Mouse (Mus musculus) cerebellum, adult 11 months (tissue): Measurements from ENCODE around the gene Gm4498.
"Not testable (repeated sequence)": the region's sequence is repeated elsewhere in the genome, so short reads cannot be mapped to it uniquely, and the experiment has no call there.

Experiments used
- DNase-seq: peaks from one replicate; pipeline ENCODE4 v3.0.0; 2022

Gm4498 gene

DNA sequence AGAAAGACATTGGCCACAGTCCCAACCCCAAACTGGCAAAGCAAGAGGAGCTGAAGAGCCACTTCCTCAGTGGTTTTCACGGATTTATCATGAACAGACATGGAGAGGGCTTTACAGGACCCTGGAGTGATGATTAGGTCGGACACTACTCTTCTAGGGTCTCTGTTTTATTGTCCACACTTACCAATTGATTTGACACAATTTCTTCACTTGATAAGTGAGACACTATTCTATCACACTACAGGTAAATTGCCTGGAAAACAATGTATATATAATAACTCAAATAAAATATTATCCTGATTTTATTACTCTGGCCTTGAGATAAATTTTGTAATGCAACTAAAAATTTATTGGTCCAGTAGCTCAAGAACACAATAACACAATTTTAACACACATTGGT, at the start of gene Gm4498:
Gene Gm4498 (minus strand): TSS at position 101 of the 400 bp plus-strand sequence.
- not testable (repeated sequence) for DNase-seq

DNA sequence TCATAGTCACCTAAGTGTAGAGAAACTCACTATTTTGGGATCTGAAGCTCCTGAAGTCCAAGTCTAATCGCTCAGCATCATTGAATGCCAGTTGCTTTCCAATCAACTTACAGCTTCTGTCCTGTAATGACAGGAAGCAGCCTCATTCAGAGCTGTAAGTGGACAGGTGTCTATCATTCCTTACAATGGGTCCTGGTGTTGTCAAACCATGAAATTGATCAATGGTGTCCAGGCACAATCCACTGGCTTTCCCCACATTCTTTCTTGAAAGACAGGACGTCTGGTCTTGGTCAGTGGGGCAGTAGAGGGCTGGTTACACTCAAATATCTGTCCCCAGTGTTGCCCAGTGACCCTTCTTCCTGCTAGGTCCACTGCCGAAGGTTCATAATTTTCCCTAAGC, 29.1 kb upstream of the Gm4498 start, which contains the start of gene Gm5890:
Gene Gm5890 (minus strand): TSS at position 101 of the 400 bp plus-strand sequence.
- DNase-seq, result not testable (repeated sequence)

GRCm38 (mm10) chr7:20205507-20205906, 28.1 kb downstream of the Gm4498 start, which contains the start of gene Gm6164:
Gene Gm6164 (minus strand): TSS chr7:20205607.
- DNase-seq, result not testable (repeated sequence)

GRCm38 (mm10) chr7:20193410-20193809, 40.2 kb downstream of the Gm4498 start, which contains the start of gene Vmn1r95:
Gene Vmn1r95 (plus strand): TSS chr7:20193710.
- DNase-seq, result not testable (repeated sequence)
